Mouse (Mus musculus): Measurements from ENCODE around the gene Anxa2. TPM values are rescaled to one million over a fixed set of nuclear protein-coding genes. Genes with fewer than 3 reads are reported as not detected.

The Anxa2 gene
- total RNA-seq, 1 experiment, result 344 TPM

GRCm38 (mm10) chr9:69492809-69493208 is 39.4 kb downstream of the Anxa2 start:
- Histone ChIP-seq H3K9ac (ENCODE audit: insufficient read depth, low read depth, low read length, poor library complexity, severe bottlenecking) (no peak overlapping the region), H3K36me3 (ENCODE audit: control insufficient read depth, insufficient read depth, low read length, poor library complexity, severe bottlenecking) (peaks cover 2% of the 10 kb centered on the region; the same call in 1 of the 2 replicates), H3K4me1 (ENCODE audit: control insufficient read depth in 2 of 2, insufficient read depth in 2 of 2, low read length in 2 of 2, poor library complexity in 1 of 2) (no peaks in the 10 kb centered on the region), H3K4me3 (ENCODE audit: insufficient read depth in 1 of 2, low read depth in 1 of 2, low read length in 2 of 2, poor library complexity in 1 of 2, severe bottlenecking in 1 of 2) (no peak overlapping the region), H3K9me3 (ENCODE audit: control insufficient read depth, insufficient read depth, low read depth, low read length) (no peaks in the 10 kb centered on the region), H3K27ac (ENCODE audit: insufficient read depth, low read depth, low read length, poor library complexity, severe bottlenecking) (no peak overlapping the region)
- DNase-seq (ENCODE audit: low read depth, low spot score), result no peak
- TF ChIP-seq MAFK (IDR thresholded peaks at IDR 0.05; ENCODE audit: insufficient read depth, low read depth, low read length) (no peak), ZC3H11A (IDR thresholded peaks at IDR 0.05; ENCODE audit: borderline replicate concordance, low read depth, low read length) (no peak), HCFC1 (IDR thresholded peaks at IDR 0.05; ENCODE audit: borderline replicate concordance, insufficient read depth, low read length) (no peak), ZNF384 (IDR thresholded peaks at IDR 0.05; ENCODE audit: low read depth, low read length) (no peak), CHD2 (IDR thresholded peaks at IDR 0.05; ENCODE audit: low read depth, low read length) (no peak)
- in situ Hi-C loops (cut with MboI; ENCODE audit: low sequenced_read_pairs in 2 of 2, unreplicated experiment in 2 of 2), result loop anchor here (25.0 kb wide), 1 partner anchor 131 kb away; no protein-coding TSS in a partner anchor

GRCm38 (mm10) chr9:69502504-69502903 is 49.1 kb downstream of the Anxa2 start:
- H3K4me1 ChIP-seq (ENCODE audit: control insufficient read depth in 2 of 2, insufficient read depth in 2 of 2, low read length in 2 of 2, poor library complexity in 1 of 2), result no peaks in the 10 kb centered on the region
- H3K4me3 ChIP-seq (ENCODE audit: insufficient read depth in 1 of 2, low read depth in 1 of 2, low read length in 2 of 2, poor library complexity in 1 of 2, severe bottlenecking in 1 of 2), result no peak overlapping the region
- TF ChIP-seq ZNF384 (IDR thresholded peaks at IDR 0.05; ENCODE audit: low read depth, low read length), result no peak
- peak; percentile 42; the same call in 1 of the 2 replicates for TF ChIP-seq ZC3H11A (IDR thresholded peaks at IDR 0.05; ENCODE audit: borderline replicate concordance, low read depth, low read length)
- H3K9ac ChIP-seq (ENCODE audit: insufficient read depth, low read depth, low read length, poor library complexity, severe bottlenecking), result no peak overlapping the region
- no peaks in the 10 kb centered on the region for H3K9me3 ChIP-seq (ENCODE audit: control insufficient read depth, insufficient read depth, low read depth, low read length)
- no peaks in the 10 kb centered on the region for H3K36me3 ChIP-seq (ENCODE audit: control insufficient read depth, insufficient read depth, low read length, poor library complexity, severe bottlenecking)
- no peak overlapping the region for H3K27ac ChIP-seq (ENCODE audit: insufficient read depth, low read depth, low read length, poor library complexity, severe bottlenecking)
- in situ Hi-C loops (cut with MboI; ENCODE audit: low sequenced_read_pairs in 2 of 2, unreplicated experiment in 2 of 2), result no loop called here
- DNase-seq (ENCODE audit: low read depth, low spot score), result peak; percentile 56

- Histone ChIP-seq H3K36me3 (ENCODE audit: control insufficient read depth, insufficient read depth, low read length, poor library complexity, severe bottlenecking) (no peaks in the 10 kb centered on the region), H3K4me1 (ENCODE audit: control insufficient read depth in 2 of 2, insufficient read depth in 2 of 2, low read length in 2 of 2, poor library complexity in 1 of 2) (no peaks in the 10 kb centered on the region), H3K9me3 (ENCODE audit: control insufficient read depth, insufficient read depth, low read depth, low read length) (no peaks in the 10 kb centered on the region), H3K9ac (ENCODE audit: insufficient read depth, low read depth, low read length, poor library complexity, severe bottlenecking) (no peak overlapping the region), H3K4me3 (ENCODE audit: insufficient read depth in 1 of 2, low read depth in 1 of 2, low read length in 2 of 2, poor library complexity in 1 of 2, severe bottlenecking in 1 of 2) (no peak overlapping the region), H3K27ac (ENCODE audit: insufficient read depth, low read depth, low read length, poor library complexity, severe bottlenecking) (no peak overlapping the region)
- in situ Hi-C loops (cut with MboI; ENCODE audit: low sequenced_read_pairs in 2 of 2, unreplicated experiment in 2 of 2), result no loop called here
- TF ChIP-seq HCFC1 (IDR thresholded peaks at IDR 0.05; ENCODE audit: borderline replicate concordance, insufficient read depth, low read length) (no peak), ZNF384 (IDR thresholded peaks at IDR 0.05; ENCODE audit: low read depth, low read length) (peak; percentile 82), ZC3H11A (IDR thresholded peaks at IDR 0.05; ENCODE audit: borderline replicate concordance, low read depth, low read length) (peak; percentile 60; the same call in 1 of the 2 replicates), CHD2 (IDR thresholded peaks at IDR 0.05; ENCODE audit: low read depth, low read length) (no peak), MAFK (IDR thresholded peaks at IDR 0.05; ENCODE audit: insufficient read depth, low read depth, low read length) (0 out of 2 replicates have a peak, but pooled peaks have one; percentile 17)
- peak; percentile 17 for DNase-seq (ENCODE audit: low read depth, low spot score)
Observed at GRCm38 (mm10) chr9:69505611-69506010, 52.2 kb downstream of the Anxa2 start.

GRCm38 (mm10) chr9:69507206-69507605 is 53.8 kb downstream of the Anxa2 start:
- no peak for DNase-seq (ENCODE audit: low read depth, low spot score)
- Histone ChIP-seq H3K27ac (ENCODE audit: insufficient read depth, low read depth, low read length, poor library complexity, severe bottlenecking) (no peak overlapping the region), H3K36me3 (ENCODE audit: control insufficient read depth, insufficient read depth, low read length, poor library complexity, severe bottlenecking) (no peaks in the 10 kb centered on the region), H3K9me3 (ENCODE audit: control insufficient read depth, insufficient read depth, low read depth, low read length) (no peaks in the 10 kb centered on the region), H3K4me1 (ENCODE audit: control insufficient read depth in 2 of 2, insufficient read depth in 2 of 2, low read length in 2 of 2, poor library complexity in 1 of 2) (no peaks in the 10 kb centered on the region), H3K4me3 (ENCODE audit: insufficient read depth in 1 of 2, low read depth in 1 of 2, low read length in 2 of 2, poor library complexity in 1 of 2, severe bottlenecking in 1 of 2) (no peak overlapping the region), H3K9ac (ENCODE audit: insufficient read depth, low read depth, low read length, poor library complexity, severe bottlenecking) (no peak overlapping the region)
- in situ Hi-C loops (cut with MboI; ENCODE audit: low sequenced_read_pairs in 2 of 2, unreplicated experiment in 2 of 2), result no loop called here
- TF ChIP-seq ZC3H11A (IDR thresholded peaks at IDR 0.05; ENCODE audit: borderline replicate concordance, low read depth, low read length) (no peak), MAFK (IDR thresholded peaks at IDR 0.05; ENCODE audit: insufficient read depth, low read depth, low read length) (no peak), HCFC1 (IDR thresholded peaks at IDR 0.05; ENCODE audit: borderline replicate concordance, insufficient read depth, low read length) (no peak), ZNF384 (IDR thresholded peaks at IDR 0.05; ENCODE audit: low read depth, low read length) (no peak), CHD2 (IDR thresholded peaks at IDR 0.05; ENCODE audit: low read depth, low read length) (no peak)

- TF ChIP-seq ZNF384 (IDR thresholded peaks at IDR 0.05; ENCODE audit: low read depth, low read length), result no peak
- no peak for TF ChIP-seq MAFK (IDR thresholded peaks at IDR 0.05; ENCODE audit: insufficient read depth, low read depth, low read length)
- TF ChIP-seq ZC3H11A (IDR thresholded peaks at IDR 0.05; ENCODE audit: borderline replicate concordance, low read depth, low read length), result no peak
- TF ChIP-seq HCFC1 (IDR thresholded peaks at IDR 0.05; ENCODE audit: borderline replicate concordance, insufficient read depth, low read length), result no peak
- no peak for TF ChIP-seq CHD2 (IDR thresholded peaks at IDR 0.05; ENCODE audit: low read depth, low read length)
- DNase-seq (ENCODE audit: low read depth, low spot score), result no peak
- in situ Hi-C loops (cut with MboI; ENCODE audit: low sequenced_read_pairs in 2 of 2, unreplicated experiment in 2 of 2), result no loop called here
- Histone ChIP-seq H3K9ac (ENCODE audit: insufficient read depth, low read depth, low read length, poor library complexity, severe bottlenecking) (no peak overlapping the region), H3K4me1 (ENCODE audit: control insufficient read depth in 2 of 2, insufficient read depth in 2 of 2, low read length in 2 of 2, poor library complexity in 1 of 2) (no peaks in the 10 kb centered on the region), H3K4me3 (ENCODE audit: insufficient read depth in 1 of 2, low read depth in 1 of 2, low read length in 2 of 2, poor library complexity in 1 of 2, severe bottlenecking in 1 of 2) (no peak overlapping the region), H3K27ac (ENCODE audit: insufficient read depth, low read depth, low read length, poor library complexity, severe bottlenecking) (no peak overlapping the region), H3K36me3 (ENCODE audit: control insufficient read depth, insufficient read depth, low read length, poor library complexity, severe bottlenecking) (no peaks in the 10 kb centered on the region), H3K9me3 (ENCODE audit: control insufficient read depth, insufficient read depth, low read depth, low read length) (no peaks in the 10 kb centered on the region)
Observed at GRCm38 (mm10) chr9:69508016-69508415, 54.6 kb downstream of the Anxa2 start.
